Mouse (Mus musculus) forebrain, embryonic 14.5 days (tissue): ENCODE results near the gene Prpf6. TPM values are rescaled to one million over a fixed set of nuclear protein-coding genes. Genes with fewer than 3 reads are reported as not detected.
A peak's percentile ranks its signal among the peaks of the same experiment; 100 is the strongest.

Experiments used
- ATAC-seq: fragments of 200-750 bp; cut with Nextera tagmentation; 2 replicates; pipeline ENCODE4 v1.8.0; 2017; ENCODE audit warnings: mild to moderate bottlenecking, moderate library complexity
- DNase-seq: peaks from one replicate; pipeline ENCODE4 v3.0.0-alpha.2; 2015; ENCODE audit warnings: low spot score
- H3K27ac ChIP-seq: fragments of 300-500 bp; sonication (generic); 2 replicates; pipeline ENCODE4 v1.5.1; 2014; ENCODE audit warnings: low read depth, mild to moderate bottlenecking, control low read depth, low read length, moderate library complexity
- H3K27me3 ChIP-seq: fragments of 300-500 bp; sonication (generic); replicated peaks from 2 replicates; pipeline ENCODE4 v1.6.1; 2014; ENCODE audit warnings: low read length, control low read depth, mixed read lengths; ENCODE audit not compliant: control insufficient read depth, insufficient read depth
- H3K36me3 ChIP-seq: fragments of 300-500 bp; sonication (generic); 2 replicates; pipeline ENCODE4 v1.6.1; 2014; ENCODE audit warnings: low read length, control low read depth; ENCODE audit not compliant: control insufficient read depth, insufficient read depth
- H3K4me1 ChIP-seq: fragments of 300-500 bp; sonication (generic); 2 replicates; pipeline ENCODE4 v1.6.1; 2014; ENCODE audit warnings: antibody characterized with exemption, low read length, control low read depth; ENCODE audit not compliant: control insufficient read depth, insufficient read depth
- H3K4me2 ChIP-seq: fragments of 300-500 bp; sonication (generic); 2 replicates; pipeline ENCODE4 v1.6.1; 2014; ENCODE audit warnings: mild to moderate bottlenecking, control low read depth, low read length
- H3K4me3 ChIP-seq: fragments of 300-500 bp; sonication (generic); 2 replicates; pipeline ENCODE4 v1.5.1; 2014; ENCODE audit warnings: low read depth, low read length, control low read depth
- H3K9ac ChIP-seq: fragments of 300-500 bp; sonication (generic); 2 replicates; pipeline ENCODE4 v1.6.1; 2014; ENCODE audit warnings: mild to moderate bottlenecking, low read length, control low read depth, moderate library complexity
- H3K9me3 ChIP-seq: fragments of 300-500 bp; sonication (generic); replicated peaks from 2 replicates; pipeline ENCODE4 v1.6.1; 2016; ENCODE audit warnings: low read length, control low read depth, mixed read lengths; ENCODE audit not compliant: control insufficient read depth
- WGBS: fragments of 180-500 bp; shearing (Covaris S2); extraction: QIAGEN DNeasy Blood & Tissue Kit; methylation state at CpG from one replicate; pipeline ENCODE4 v1.1.7; 2014; 5-methylcytosine and 5-hydroxymethylcytosine counted together
- polyA plus RNA-seq: library from polyadenylated mRNA; unstranded; fragments of >200 nt; fragmentation: Nextera tagmentation; extraction: Ambion mirVana; gene quantifications from 2 replicates; pipeline ENCODE4 v1.2.1, GENCODE M21; 2014

The Prpf6 gene
- polyA plus RNA-seq, 1 experiment from 2014 or later = 57.2 TPM

DNA sequence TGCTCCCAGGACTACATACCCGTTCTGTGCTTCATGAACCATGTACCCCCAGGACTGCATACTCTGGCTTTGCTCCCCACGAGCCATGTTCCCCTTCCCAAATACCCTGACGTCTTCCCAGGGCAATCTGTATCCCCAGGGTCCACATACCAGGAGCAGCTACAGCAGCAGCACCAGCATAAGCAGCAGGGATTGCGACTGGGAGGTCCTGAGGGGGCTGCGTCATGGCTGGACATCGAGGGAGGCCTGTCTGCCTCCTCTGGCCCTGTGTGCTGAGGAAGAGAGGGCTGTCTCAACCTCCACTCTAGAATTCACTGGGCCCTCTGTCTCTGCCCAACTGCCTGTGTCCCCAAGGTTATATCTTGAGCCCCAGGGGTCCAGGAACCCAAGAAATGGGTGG is 99.4 kb downstream of the Prpf6 start:
- DNase-seq (no peak), ATAC-seq (no peak)
- Histone ChIP-seq H3K9ac (0 out of 2 replicates have a peak overlapping the region, but pooled peaks have one; percentile 17), H3K9me3 (no peaks in the 10 kb centered on the region), H3K27ac (no peak overlapping the region), H3K4me3 (no peak overlapping the region), H3K4me1 (peaks cover 11% of the 10 kb centered on the region; the same call in 1 of the 2 replicates), H3K27me3 (no peaks in the 10 kb centered on the region), H3K36me3 (peaks cover 33% of the 10 kb centered on the region), H3K4me2 (no peak overlapping the region)
- 79% methylated on average over 6 of the region's 6 CpGs for WGBS

DNA sequence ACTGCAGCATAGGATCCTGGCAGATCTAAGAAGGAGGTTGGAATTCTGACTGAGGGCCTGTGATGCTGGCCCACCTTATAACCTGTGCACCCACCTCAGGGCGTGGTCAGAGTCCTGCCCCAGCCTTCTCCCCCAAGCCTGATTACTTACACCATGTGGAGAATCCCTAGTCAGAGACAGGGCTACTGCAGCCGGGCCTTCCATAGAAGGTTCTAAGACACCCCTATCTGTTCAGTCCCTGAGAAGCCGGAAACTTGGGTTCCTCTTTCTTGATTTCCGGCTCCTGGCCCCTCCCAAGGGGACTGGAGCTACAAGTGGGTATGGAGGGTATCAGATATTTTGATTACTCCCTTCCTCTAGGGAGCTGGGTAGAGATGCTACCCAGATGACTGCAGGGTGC is 99.9 kb downstream of the Prpf6 start:
- ATAC-seq (no peak), DNase-seq (no peak)
- Histone ChIP-seq H3K36me3 (peaks cover 31% of the 10 kb centered on the region), H3K9me3 (no peaks in the 10 kb centered on the region), H3K4me1 (peaks cover 11% of the 10 kb centered on the region; the same call in 1 of the 2 replicates), H3K9ac (no peak overlapping the region), H3K4me3 (no peak overlapping the region), H3K27me3 (no peaks in the 10 kb centered on the region), H3K27ac (no peak overlapping the region), H3K4me2 (no peak overlapping the region)
- 89% methylated on average over 4 of the region's 4 CpGs for WGBS

DNA sequence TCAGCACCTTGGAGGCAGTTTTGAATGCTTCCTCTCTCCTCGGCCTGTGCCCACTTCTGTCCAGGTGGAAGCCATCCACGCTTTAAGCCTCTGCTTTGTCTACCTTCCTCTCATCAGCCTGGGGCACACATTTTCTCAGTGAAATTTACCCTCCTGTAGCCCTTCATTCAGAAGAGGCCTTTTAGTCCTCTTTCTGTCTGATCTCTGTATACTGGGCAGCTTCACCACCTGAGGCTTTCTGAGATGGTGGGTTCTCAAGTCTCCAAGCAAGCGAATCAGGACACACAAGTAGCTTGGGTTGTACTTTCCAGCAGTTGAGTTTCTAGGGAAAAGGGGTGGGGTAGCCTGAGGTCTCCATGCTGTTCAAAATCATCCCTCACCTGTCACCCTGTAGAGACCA is 100.6 kb downstream of the Prpf6 start:
- no peaks in the 10 kb centered on the region for H3K27me3 ChIP-seq
- WGBS = 85% methylated on average over 3 of the region's 3 CpGs
- DNase-seq (no peak), ATAC-seq (no peak)
- peaks cover 11% of the 10 kb centered on the region; the same call in 1 of the 2 replicates for H3K4me1 ChIP-seq
- peak overlapping the region; percentile 71; the same call in 1 of the 2 replicates for H3K4me3 ChIP-seq
- no peak overlapping the region for H3K27ac ChIP-seq
- no peaks in the 10 kb centered on the region for H3K9me3 ChIP-seq
- H3K9ac ChIP-seq = no peak overlapping the region
- peak overlapping the region; percentile 81; the same call in 1 of the 2 replicates for H3K4me2 ChIP-seq
- H3K36me3 ChIP-seq = peaks cover 23% of the 10 kb centered on the region

DNA sequence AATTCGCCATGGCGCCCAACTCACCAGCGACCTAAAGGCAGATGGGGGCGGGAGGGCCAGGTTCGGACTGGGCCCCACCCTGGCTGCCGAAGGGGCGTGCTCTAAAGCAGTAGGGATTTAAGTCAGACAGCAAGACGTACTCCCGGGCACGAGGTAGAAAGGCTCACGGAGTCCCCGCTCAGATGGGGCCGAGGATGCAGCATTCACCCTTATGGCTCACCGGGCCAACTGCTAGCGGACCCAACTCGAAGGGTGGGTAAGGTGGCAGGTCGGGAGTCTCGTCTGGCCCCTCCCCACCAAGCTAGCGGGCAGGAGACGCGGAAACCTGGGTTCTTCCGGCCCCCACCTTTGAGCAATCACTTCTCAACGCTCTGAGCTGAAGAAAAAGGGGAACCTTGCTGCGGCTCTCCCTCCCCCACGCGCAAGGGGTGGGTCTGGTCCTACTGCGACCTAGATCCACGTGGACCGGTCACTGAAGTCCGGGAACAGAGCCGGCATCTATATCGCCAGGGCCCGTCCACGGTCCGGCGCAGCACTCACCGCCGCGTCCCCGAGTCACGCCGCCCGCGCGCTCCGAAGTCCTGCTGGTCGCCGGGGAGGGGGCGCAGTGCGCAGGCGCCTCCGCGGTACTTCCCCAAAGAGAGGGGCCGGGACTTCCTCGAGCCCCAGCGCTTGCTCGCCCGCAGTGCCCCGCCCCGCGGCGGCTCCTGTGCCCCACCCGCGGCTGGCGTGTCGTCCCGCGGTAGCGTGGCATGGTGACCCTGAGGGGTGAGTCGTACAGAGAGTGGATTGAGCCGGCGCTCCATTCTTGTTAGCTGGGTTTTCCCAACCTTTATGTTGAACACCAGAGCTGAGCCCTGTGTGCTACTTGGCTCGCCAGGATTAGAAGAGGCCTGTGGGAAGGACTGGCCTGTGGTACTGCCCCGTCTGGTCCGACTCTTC is 101.9 kb downstream of the Prpf6 start, which contains the start of gene Rgs19:
Rgs19 (minus strand) TSS at position 639 of the 942 bp plus-strand sequence.
- Histone ChIP-seq H3K4me1 (peaks cover 11% of the 10 kb centered on the region; the same call in 1 of the 2 replicates), H3K9me3 (no peaks in the 10 kb centered on the region), H3K36me3 (peaks cover 15% of the 10 kb centered on the region), H3K27me3 (no peaks in the 10 kb centered on the region), H3K4me2 (peak within 1 kb of the TSS; percentile 81), H3K4me3 (peak within 1 kb of the TSS; percentile 71), H3K9ac (peak within 1 kb of the TSS; percentile 83), H3K27ac (peak within 1 kb of the TSS; percentile 35; the same call in 1 of the 2 replicates)
- ATAC-seq (peak; percentile 91), DNase-seq (peak; percentile 80)
- WGBS = under 1% methylated on average over 74 of the region's 75 CpGs

DNA sequence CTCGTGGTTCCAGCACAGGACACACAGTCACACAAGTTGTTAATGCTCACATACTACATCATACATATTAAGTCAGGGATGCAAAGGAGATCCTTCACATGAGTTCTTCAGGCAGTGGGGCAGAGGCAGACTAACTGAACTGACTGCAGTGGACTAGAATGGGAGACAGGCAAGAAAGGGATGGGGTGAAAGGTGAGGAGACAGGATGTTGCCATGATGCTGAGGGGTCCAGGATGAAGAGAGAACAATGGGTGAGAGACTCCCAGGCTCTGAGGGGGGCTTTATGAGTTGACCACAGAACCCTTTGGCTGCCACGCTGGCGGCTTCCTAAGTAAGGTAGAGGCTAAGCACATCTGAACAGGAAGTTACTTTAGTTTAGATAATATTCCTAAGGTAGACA is 102.9 kb downstream of the Prpf6 start:
- H3K4me3 ChIP-seq = no peak overlapping the region
- peaks cover 5% of the 10 kb centered on the region for H3K36me3 ChIP-seq

DNA sequence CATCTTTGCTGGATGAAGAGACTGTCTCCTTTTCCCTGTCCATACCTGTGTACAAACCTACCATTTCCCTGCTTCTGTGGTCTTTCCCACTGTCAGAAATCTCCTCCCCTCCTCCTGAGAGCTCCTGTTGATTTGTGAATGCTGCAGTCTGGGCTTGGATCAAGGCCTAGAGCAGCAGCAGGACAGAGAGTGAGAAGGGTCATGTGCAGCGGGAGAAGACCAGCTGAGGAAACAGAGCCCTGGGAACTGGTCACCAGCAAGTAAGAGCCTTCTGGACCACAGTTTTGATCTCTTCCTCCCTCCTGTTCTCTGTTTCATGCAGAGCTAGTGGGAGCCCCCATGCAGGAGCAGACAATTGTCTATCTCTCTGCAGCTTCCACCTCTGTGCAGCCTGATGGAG is 104.1 kb downstream of the Prpf6 start:
- ATAC-seq (no peak), DNase-seq (no peak)
- H3K4me3 ChIP-seq = no peak overlapping the region
- H3K27ac ChIP-seq = no peak overlapping the region
- no peak overlapping the region for H3K9ac ChIP-seq
- H3K36me3 ChIP-seq = no peaks in the 10 kb centered on the region
- no peak overlapping the region for H3K4me2 ChIP-seq
- H3K27me3 ChIP-seq = no peaks in the 10 kb centered on the region
- WGBS = 75% methylated on average over 1 of the region's 1 CpGs
- H3K4me1 ChIP-seq = peaks cover 11% of the 10 kb centered on the region; the same call in 1 of the 2 replicates
- H3K9me3 ChIP-seq = no peaks in the 10 kb centered on the region

More for the DNA sequence above, 102.9 kb downstream of the Prpf6 start:
- no peak for ATAC-seq
- no peaks in the 10 kb centered on the region for H3K9me3 ChIP-seq
- H3K4me2 ChIP-seq = peak overlapping the region; percentile 81; the same call in 1 of the 2 replicates
- no peak overlapping the region for H3K27ac ChIP-seq
- DNase-seq = no peak
- H3K27me3 ChIP-seq = no peaks in the 10 kb centered on the region
- H3K9ac ChIP-seq = 0 out of 2 replicates have a peak overlapping the region, but pooled peaks have one; percentile 83
- peaks cover 11% of the 10 kb centered on the region; the same call in 1 of the 2 replicates for H3K4me1 ChIP-seq
- WGBS = 87% methylated on average over 3 of the region's 3 CpGs

DNA sequence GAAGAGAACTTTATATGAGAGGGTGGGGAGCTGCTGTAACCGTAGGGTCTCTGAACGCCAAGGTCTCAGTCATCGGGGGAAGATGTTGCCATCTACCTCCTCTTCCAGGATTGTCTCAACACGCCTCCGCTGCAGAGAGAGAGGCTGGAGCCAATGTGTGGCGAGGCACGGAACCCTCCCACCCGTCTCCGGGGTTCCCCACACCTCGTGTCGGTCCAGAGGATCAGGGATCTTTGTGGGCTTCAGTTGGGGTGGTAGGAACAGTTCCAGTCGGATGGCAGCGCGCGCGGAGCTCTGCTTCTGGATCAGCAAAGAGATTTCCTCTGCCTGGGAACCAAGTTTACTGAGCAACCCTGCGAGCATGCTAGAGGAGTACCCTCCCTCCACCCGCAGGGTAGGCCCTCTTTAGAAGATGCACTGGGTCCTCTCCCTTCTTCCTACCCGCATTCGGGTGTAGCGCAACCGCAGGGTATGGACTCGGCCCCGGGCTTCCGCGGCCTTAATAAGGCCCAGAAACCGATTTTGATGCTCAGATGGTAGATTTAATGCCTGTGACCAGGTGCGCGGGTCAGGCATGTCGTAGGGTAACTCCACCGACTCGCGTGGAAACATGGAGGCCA is 105.2 kb downstream of the Prpf6 start:
- H3K4me2 ChIP-seq = no peak overlapping the region
- ATAC-seq (no peak), DNase-seq (no peak)
- no peaks in the 10 kb centered on the region for H3K9me3 ChIP-seq
- H3K4me3 ChIP-seq = no peak overlapping the region
- H3K27ac ChIP-seq = no peak overlapping the region
- H3K27me3 ChIP-seq = no peaks in the 10 kb centered on the region
- WGBS = 82% methylated on average over 33 of the region's 33 CpGs
- H3K4me1 ChIP-seq = peaks cover 11% of the 10 kb centered on the region; the same call in 1 of the 2 replicates
- no peak overlapping the region for H3K9ac ChIP-seq
- no peaks in the 10 kb centered on the region for H3K36me3 ChIP-seq

DNA sequence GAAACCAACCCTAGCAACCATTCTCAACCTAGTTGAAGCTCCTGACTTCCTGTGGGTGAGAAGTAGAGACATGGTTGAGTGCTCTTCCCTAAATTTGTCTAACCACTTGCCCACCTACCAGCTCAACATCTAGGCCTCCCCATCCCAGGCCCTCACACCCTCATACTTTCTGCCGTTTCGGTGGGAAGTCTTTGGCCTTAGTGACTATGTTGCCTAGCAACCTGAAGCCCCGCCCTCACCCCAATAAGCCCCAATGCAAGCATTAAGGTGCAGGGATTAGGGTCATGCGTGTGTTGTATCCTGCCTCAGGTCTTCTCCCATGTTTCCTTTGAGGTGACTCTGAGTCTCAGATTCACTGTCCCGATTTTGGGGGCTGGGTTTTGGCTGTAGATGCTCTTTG is 106.6 kb downstream of the Prpf6 start, which contains the start of gene Lkaaear1:
Lkaaear1 (minus strand) TSS at position 202 of the 400 bp plus-strand sequence.
- H3K36me3 ChIP-seq = no peaks in the 10 kb centered on the region
- H3K27ac ChIP-seq = no peak within 1 kb of the TSS
- no peak for ATAC-seq
- H3K4me2 ChIP-seq = no peak within 1 kb of the TSS
- no peaks in the 10 kb centered on the region for H3K9me3 ChIP-seq
- H3K4me3 ChIP-seq = no peak within 1 kb of the TSS
- H3K27me3 ChIP-seq = no peaks in the 10 kb centered on the region
- no peak for DNase-seq
- H3K4me1 ChIP-seq = peaks cover under 1% of the 10 kb centered on the region; the same call in 1 of the 2 replicates
- 51% methylated on average over 5 of the region's 5 CpGs for WGBS
- no peak within 1 kb of the TSS for H3K9ac ChIP-seq
